Comparison of ENCODE assay signal across 8 mouse cellular contexts in the genomic region with DNA sequence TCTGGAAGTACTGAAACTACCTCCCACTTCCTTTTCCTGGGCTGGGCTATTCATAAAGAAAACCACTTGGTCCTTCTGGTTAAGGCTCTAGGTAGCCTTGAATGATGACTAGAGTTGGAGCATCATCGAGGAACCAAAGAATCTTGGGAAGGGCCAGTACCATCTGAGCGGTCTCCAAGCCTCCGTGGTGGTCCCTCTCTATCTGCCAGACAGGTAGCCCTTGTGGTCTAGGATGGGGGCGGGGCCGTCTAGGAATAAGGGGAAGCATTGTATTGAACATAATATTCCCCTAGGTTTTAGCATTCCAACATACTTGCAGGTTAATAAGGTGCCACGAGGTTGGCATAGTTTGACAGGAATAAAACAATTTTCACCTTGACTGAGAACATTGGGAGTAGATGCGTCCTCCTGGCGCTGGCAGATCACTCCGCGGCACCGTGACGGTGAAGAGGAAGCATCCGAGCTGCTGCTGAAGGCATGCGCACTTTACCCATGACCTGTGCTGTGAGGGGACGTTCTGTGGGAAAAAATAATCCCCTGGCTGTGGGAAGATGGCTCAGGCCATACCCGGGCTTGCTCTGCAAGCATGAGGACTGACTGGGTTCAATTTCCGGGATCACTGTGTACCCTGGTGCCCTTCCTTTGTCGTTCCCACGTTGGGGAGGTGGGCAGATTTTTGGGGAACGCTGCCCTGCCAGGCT. TPM values are rescaled to one million over a fixed set of nuclear protein-coding genes. Genes with fewer than 3 reads are reported as not detected.
DNase-seq lines count a peak whose midpoint lies in the region; ATAC-seq and TF ChIP-seq lines count a peak whose summit lies in the region.

No protein-coding gene starts in this region.

- 18% methylated on average over 20 of the region's 20 CpGs for WGBS in forebrain, embryonic 15.5 days
- 17% methylated on average over 20 of the region's 20 CpGs for WGBS in liver, embryonic 14.5 days (ENCODE audit: insufficient replicate concordance)
- 39% methylated on average over 20 of the region's 20 CpGs for WGBS in small intestine, adult 2 months

- H3K4me3 ChIP-seq in layer of hippocampus, adult 2 months = peak overlapping the region; percentile 23
- H3K4me3 ChIP-seq in forebrain, embryonic 15.5 days = peak overlapping the region; percentile 31
- H3K4me3 ChIP-seq in liver, embryonic 14.5 days (ENCODE audit: insufficient read depth in 1 of 2, low read depth in 2 of 2, low read length in 2 of 2) = no peak overlapping the region
- peak overlapping the region; percentile 22 for H3K4me3 ChIP-seq in small intestine, adult 2 months (ENCODE audit: low read depth, low read length)

- peak overlapping the region; percentile 37; the same call in 1 of the 2 replicates for H3K27ac ChIP-seq in layer of hippocampus, adult 2 months
- H3K27ac ChIP-seq in forebrain, embryonic 15.5 days (replicated peaks) = no peak overlapping the region
- H3K27ac ChIP-seq in liver, embryonic 14.5 days = no peak overlapping the region
- H3K27ac ChIP-seq in small intestine, adult 2 months (ENCODE audit: insufficient read depth, low read depth, low read length) = no peak overlapping the region

- H3K36me3 ChIP-seq in forebrain, embryonic 15.5 days = no peaks in the 10 kb centered on the region
- H3K36me3 ChIP-seq in liver, embryonic 14.5 days (replicated peaks; ENCODE audit: control insufficient read depth, insufficient read depth, low read depth) = no peaks in the 10 kb centered on the region
- H3K36me3 ChIP-seq in small intestine, adult 2 months (ENCODE audit: control insufficient read depth, insufficient read depth, low read length) = no peaks in the 10 kb centered on the region

- TF ChIP-seq CTCF in layer of hippocampus, adult 2 months (conservative IDR thresholded peaks at IDR 0.05) = no peak
- TF ChIP-seq CTCF in liver, embryonic 14.5 days (IDR thresholded peaks at IDR 0.05; ENCODE audit: low read depth) = no peak
- no peak for TF ChIP-seq CTCF in small intestine, adult 2 months (IDR thresholded peaks at IDR 0.05; ENCODE audit: extremely low read depth, insufficient read length, insufficient replicate concordance, low read depth, low read length)

- TF ChIP-seq EP300 in liver, embryonic 14.5 days (IDR thresholded peaks at IDR 0.05; ENCODE audit: low read depth) = no peak

- ATAC-seq in forebrain, embryonic 15.5 days (replicated peaks) = peak; percentile 44; the same call in 1 of the 2 replicates
- ATAC-seq in liver, embryonic 14.5 days (ENCODE audit: insufficient read depth) = no peak

- peaks cover 5% of the 10 kb centered on the region; the same call in 1 of the 2 replicates for H3K27me3 ChIP-seq in forebrain, embryonic 15.5 days
- peaks cover 12% of the 10 kb centered on the region for H3K27me3 ChIP-seq in liver, embryonic 14.5 days (ENCODE audit: control insufficient read depth, insufficient read depth, low read length)
- H3K27me3 ChIP-seq in small intestine, adult 2 months (ENCODE audit: control insufficient read depth, insufficient read depth, low read length) = no peaks in the 10 kb centered on the region

- peaks cover 17% of the 10 kb centered on the region for H3K4me1 ChIP-seq in forebrain, embryonic 15.5 days
- peaks cover 16 to 41% of the 10 kb centered on the region in 2 experiments for H3K4me1 ChIP-seq in liver, embryonic 14.5 days (replicated peaks; ENCODE audit: control insufficient read depth in 2 of 2, insufficient read depth in 2 of 2, low read length in 1 of 2)
- peaks cover 15% of the 10 kb centered on the region for H3K4me1 ChIP-seq in small intestine, adult 2 months (ENCODE audit: control insufficient read depth, insufficient read depth, insufficient read length, low read length)

- DNase-seq in layer of hippocampus, adult 2 months (ENCODE audit: low spot score in 2 of 2) = no peak
- DNase-seq in layer of hippocampus, adult 9-10 months (ENCODE audit: low spot score) = no peak
- peak; percentile 63 for DNase-seq in brain, adult 2 months (ENCODE audit: low read depth, low spot score)
- DNase-seq in liver, embryonic 14.5 days (ENCODE audit: low read depth in 3 of 3, low spot score in 3 of 3) = no peak
- no peak for DNase-seq in yolk sac, embryonic 10.5 days (ENCODE audit: low spot score)
- no peak for DNase-seq in gastrocnemius, postnatal 4 days (ENCODE audit: low spot score in 2 of 2)

- H3K9ac ChIP-seq in forebrain, embryonic 15.5 days (replicated peaks) = peak overlapping the region; percentile 33
- no peak overlapping the region for H3K9ac ChIP-seq in liver, embryonic 14.5 days (replicated peaks)

- no peak for TF ChIP-seq POLR2A in small intestine, adult 2 months (IDR thresholded peaks at IDR 0.05; ENCODE audit: low read depth, low read length)

- peak overlapping the region; percentile 47 for H3K4me2 ChIP-seq in forebrain, embryonic 15.5 days (replicated peaks)
- H3K4me2 ChIP-seq in liver, embryonic 14.5 days (ENCODE audit: low read depth) = peak overlapping the region; percentile 44

- no peaks in the 10 kb centered on the region for H3K9me3 ChIP-seq in forebrain, embryonic 15.5 days
- no peaks in the 10 kb centered on the region for H3K9me3 ChIP-seq in liver, embryonic 14.5 days (ENCODE audit: control insufficient read depth, low read length)

RNA-seq across cellular contexts. Expression of a gene that starts 16.3 kb away (rescaled TPM):
- total RNA-seq in layer of hippocampus, adult 2 months (2021) = 10 to 100 TPM; 12.1 to 13.1 TPM
- 4.3 and 5.6 TPM in 2 replicates for polyA plus RNA-seq in forebrain, embryonic 15.5 days (2015; fragmentation: Nextera tagmentation; extraction: Ambion mirVana)
- polyA plus RNA-seq in liver, embryonic 14.5 days (2012; rRNA removed) = 3.4 and 4.0 TPM in 2 replicates
- polyA plus RNA-seq in liver, embryonic 14.5 days (2014; fragmentation: Nextera tagmentation; extraction: Ambion mirVana) = 2.1 and 2.4 TPM in 2 replicates
- polyA plus RNA-seq in small intestine, adult 2 months (2012; rRNA removed) = 7.1 and 17.5 TPM in 2 replicates
- total RNA-seq in gastrocnemius, postnatal 4 days (2021) = 10 to 100 TPM; 67.4 to 74.2 TPM

Comparison
In these comparisons a context has a peak if more than half of its experiments do, and no peak if none do; other contexts are left out.
1. H3K4me3 ChIP-seq: peak in layer of hippocampus, adult 2 months (single experiment), forebrain, embryonic 15.5 days (single experiment) and small intestine, adult 2 months (single experiment); none in liver, embryonic 14.5 days (0 of 2).